13 mouse cellular contexts compared by ENCODE assay signal in genomic region chr10:95330375-95331363, GRCm38 (mm10). TPM values are rescaled to one million over a fixed set of nuclear protein-coding genes. Genes with fewer than 3 reads are reported as not detected.
A peak's percentile ranks its signal among the peaks of the same experiment; 100 is the strongest.
DNase-seq lines count a peak whose midpoint lies in the region; ATAC-seq and TF ChIP-seq lines count a peak whose summit lies in the region.
"Had no signal": no experiment of that assay in that cellular context is flagged by ENCODE, and none has a peak within 500 bp of the region (broad histone marks: within the 10 kb centered on the region; RNA-seq: fewer than 3 reads in every experiment).

No protein-coding gene starts in this region.

- H3K4me3 ChIP-seq in lung, embryonic 14.5 days (ENCODE audit: low read depth, low read length), result no peak overlapping the region
- H3K4me3 ChIP-seq in forebrain, embryonic 10.5 days, result no peak overlapping the region
- H3K4me3 ChIP-seq in hindbrain, embryonic 13.5 days, result no peak overlapping the region
- H3K4me3 ChIP-seq: heart, embryonic 10.5 days; hindbrain, embryonic 10.5 days; midbrain, embryonic 15.5 days had no signal

- H3K27me3 ChIP-seq in lung, embryonic 14.5 days (ENCODE audit: insufficient read depth, low read length), result no peaks in the 10 kb centered on the region
- H3K27me3 ChIP-seq in forebrain, embryonic 10.5 days (ENCODE audit: poor library complexity, severe bottlenecking), result no peaks in the 10 kb centered on the region
- H3K27me3 ChIP-seq in hindbrain, embryonic 13.5 days, result peaks cover 8% of the 10 kb centered on the region; the same call in 1 of the 2 replicates
- H3K27me3 ChIP-seq: midbrain, embryonic 15.5 days had no signal

- peak overlapping the region; percentile 6; the same call in 1 of the 2 replicates for H3K27ac ChIP-seq in lung, embryonic 14.5 days (ENCODE audit: low read depth)
- H3K27ac ChIP-seq in forebrain, embryonic 10.5 days, result no peak overlapping the region
- no peak overlapping the region for H3K27ac ChIP-seq in hindbrain, embryonic 13.5 days
- H3K27ac ChIP-seq: heart, embryonic 10.5 days; hindbrain, embryonic 10.5 days; midbrain, embryonic 15.5 days had no signal

- H3K36me3 ChIP-seq in lung, embryonic 14.5 days (ENCODE audit: insufficient read depth), result no peaks in the 10 kb centered on the region
- no peaks in the 10 kb centered on the region for H3K36me3 ChIP-seq in forebrain, embryonic 10.5 days (replicated peaks)
- no peaks in the 10 kb centered on the region for H3K36me3 ChIP-seq in hindbrain, embryonic 13.5 days
- H3K36me3 ChIP-seq: heart, embryonic 10.5 days; hindbrain, embryonic 10.5 days; midbrain, embryonic 15.5 days had no signal

- ATAC-seq in lung, embryonic 14.5 days (ENCODE audit: insufficient read depth), result no peak; the same call in 1 of the 2 replicates
- peak; percentile 63 for ATAC-seq in inflammation-experienced regulatory T-cells, adult 6 months
- peak; percentile 75; the same call in 1 of the 2 replicates for ATAC-seq in neutrophil, adult 5-6 weeks (ENCODE audit: extremely low read depth, insufficient number of reproducible peaks, low FRiP score, poor library complexity, severe bottlenecking)
- no peak for ATAC-seq in hindbrain, embryonic 13.5 days (ENCODE audit: low FRiP score)
- ATAC-seq: midbrain, embryonic 15.5 days had no signal

- no peak overlapping the region for H3K4me2 ChIP-seq in lung, embryonic 14.5 days
- no peak overlapping the region for H3K4me2 ChIP-seq in hindbrain, embryonic 13.5 days
- H3K4me2 ChIP-seq: midbrain, embryonic 15.5 days had no signal

- H3K9me3 ChIP-seq in lung, embryonic 14.5 days (ENCODE audit: low read depth, low read length), result no peaks in the 10 kb centered on the region
- no peaks in the 10 kb centered on the region for H3K9me3 ChIP-seq in forebrain, embryonic 10.5 days
- H3K9me3 ChIP-seq in hindbrain, embryonic 13.5 days, result no peaks in the 10 kb centered on the region
- H3K9me3 ChIP-seq: heart, embryonic 10.5 days; hindbrain, embryonic 10.5 days; midbrain, embryonic 15.5 days had no signal

- DNase-seq in lung, embryonic 14.5 days, result peak; percentile 76
- DNase-seq in lung, postnatal 25 days (ENCODE audit: low spot score), result no peak
- peak; percentile 43 for DNase-seq in MEL-GATA-1-ER (ENCODE audit: extremely low read depth, low read depth)
- DNase-seq in yolk sac, embryonic 10.5 days (ENCODE audit: low spot score), result no peak
- DNase-seq in forebrain, embryonic 10.5 days (ENCODE audit: extremely low spot score, low spot score), result no peak
- DNase-seq: cerebellum, adult 8-10 months; kidney, adult 11 months had no signal

- no peak for TF ChIP-seq CTCF in lung, embryonic 14.5 days (IDR thresholded peaks at IDR 0.05; ENCODE audit: low read depth)

- no peak overlapping the region for H3K9ac ChIP-seq in lung, embryonic 14.5 days
- H3K9ac ChIP-seq in hindbrain, embryonic 13.5 days, result no peak overlapping the region
- H3K9ac ChIP-seq: midbrain, embryonic 15.5 days had no signal

- no peaks in the 10 kb centered on the region for H3K4me1 ChIP-seq in lung, embryonic 14.5 days (ENCODE audit: insufficient read depth)
- peaks cover 9% of the 10 kb centered on the region for H3K4me1 ChIP-seq in forebrain, embryonic 10.5 days
- no peaks in the 10 kb centered on the region for H3K4me1 ChIP-seq in hindbrain, embryonic 13.5 days (replicated peaks)
- H3K4me1 ChIP-seq: heart, embryonic 10.5 days; midbrain, embryonic 15.5 days had no signal

- WGBS in lung, embryonic 14.5 days, result 70% methylated on average over 9 of the region's 9 CpGs
- 79% methylated on average over 9 of the region's 9 CpGs for WGBS in forebrain, embryonic 10.5 days
- 60% methylated on average over 9 of the region's 9 CpGs for WGBS in hindbrain, embryonic 13.5 days

RNA-seq across cellular contexts. Expression of gene Cradd, which starts 6.7 kb away (rescaled TPM):
- polyA plus RNA-seq in lung, embryonic 14.5 days (2014; fragmentation: Nextera tagmentation; extraction: Ambion mirVana), result 15.6 TPM in 2 replicates
- polyA plus RNA-seq in inflammation-experienced regulatory T-cells, adult 6 months (2017; shearing (Covaris generic)), result 10 to 100 TPM; 20.8 to 32.2 (median 28.9) TPM
- total RNA-seq in neutrophil, adult 5-6 weeks (2017), result 9.5 and 10.2 TPM in 2 replicates
- 11.6 and 13.2 TPM in 2 replicates for polyA plus RNA-seq in forebrain, embryonic 10.5 days (2016; fragmentation: Nextera tagmentation; extraction: Ambion mirVana)
- polyA plus RNA-seq in hindbrain, embryonic 13.5 days (2015; fragmentation: Nextera tagmentation; extraction: Ambion mirVana), result 10.3 and 11.7 TPM in 2 replicates

Comparison
In these comparisons a context has a peak if more than half of its experiments do, and no peak if none do; other contexts are left out.
1. DNase-seq: peak in lung, embryonic 14.5 days (single experiment) and MEL-GATA-1-ER (single experiment); none in lung, postnatal 25 days (single experiment), yolk sac, embryonic 10.5 days (single experiment) and forebrain, embryonic 10.5 days (single experiment).
2. ATAC-seq: peak in inflammation-experienced regulatory T-cells, adult 6 months (single experiment) and neutrophil, adult 5-6 weeks (single experiment); none in lung, embryonic 14.5 days (single experiment) and hindbrain, embryonic 13.5 days (single experiment).